Mouse (Mus musculus) testis, postnatal 14 days (tissue): Measurements from ENCODE around the gene AL732309.1.

Experiments used
- DNase-seq: peaks from one replicate; pipeline ENCODE4 v3.0.0; 2021; ENCODE audit warnings: low spot score

AL732309.1 gene

GRCm38 (mm10) chr2:25213266-25213865 lies 33.3 kb downstream of the AL732309.1 start:
- DNase-seq, result no peak

DNA sequence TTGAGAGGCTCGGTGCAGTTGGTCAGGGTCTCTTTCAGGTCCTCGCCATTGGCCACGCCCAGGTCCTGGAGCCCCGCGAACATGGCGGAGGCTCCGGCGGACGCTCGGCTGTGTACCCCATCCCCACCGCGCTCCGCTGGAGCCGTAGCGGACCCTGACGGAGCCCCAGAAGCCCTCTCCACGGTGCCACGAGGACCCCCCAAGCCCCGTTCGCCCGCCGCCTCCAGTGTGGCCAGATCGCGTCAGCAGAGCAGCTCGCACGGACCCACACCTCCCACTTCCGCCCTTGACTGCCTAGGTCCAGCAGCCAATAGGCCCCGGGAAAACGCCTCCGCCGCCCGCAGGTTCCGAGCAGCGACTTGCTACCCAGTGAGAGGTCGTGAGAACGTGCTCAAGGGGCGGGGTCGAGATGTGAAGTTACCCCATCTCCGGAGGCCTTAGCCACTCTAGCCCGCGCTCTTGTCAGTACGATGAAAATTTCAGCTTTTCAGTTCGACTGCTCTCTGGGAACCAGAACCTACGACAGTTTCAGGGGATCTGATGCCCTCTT lies 35.5 kb downstream of the AL732309.1 start, which contains the start of gene Nelfb:
Nelfb (minus strand) TSS at position 369 of the 550 bp plus-strand sequence.
- DNase-seq, result peak; percentile 92

DNA sequence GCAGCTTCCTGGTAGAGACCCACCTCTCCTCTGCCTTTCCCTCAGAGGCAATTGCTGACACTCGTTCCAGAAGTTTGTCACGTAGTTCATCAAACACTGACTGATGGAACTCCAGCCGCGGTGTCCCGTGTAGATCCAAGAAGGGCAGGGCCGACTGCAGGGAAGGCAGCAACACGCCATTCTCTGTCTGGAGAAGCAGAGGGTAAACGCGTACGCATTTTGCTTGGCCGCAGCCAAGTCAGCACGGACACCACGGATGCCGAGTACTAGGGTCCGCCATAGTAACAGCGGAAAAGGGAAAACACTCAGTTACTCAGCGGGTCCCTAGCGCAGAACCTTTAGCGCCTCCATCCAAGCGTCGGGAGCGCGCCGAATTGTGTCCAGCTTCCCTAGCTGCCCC lies 36.0 kb downstream of the AL732309.1 start:
- no peak for DNase-seq

GRCm38 (mm10) chr2:25207593-25207992 lies 39.1 kb downstream of the AL732309.1 start:
- no peak for DNase-seq

DNA sequence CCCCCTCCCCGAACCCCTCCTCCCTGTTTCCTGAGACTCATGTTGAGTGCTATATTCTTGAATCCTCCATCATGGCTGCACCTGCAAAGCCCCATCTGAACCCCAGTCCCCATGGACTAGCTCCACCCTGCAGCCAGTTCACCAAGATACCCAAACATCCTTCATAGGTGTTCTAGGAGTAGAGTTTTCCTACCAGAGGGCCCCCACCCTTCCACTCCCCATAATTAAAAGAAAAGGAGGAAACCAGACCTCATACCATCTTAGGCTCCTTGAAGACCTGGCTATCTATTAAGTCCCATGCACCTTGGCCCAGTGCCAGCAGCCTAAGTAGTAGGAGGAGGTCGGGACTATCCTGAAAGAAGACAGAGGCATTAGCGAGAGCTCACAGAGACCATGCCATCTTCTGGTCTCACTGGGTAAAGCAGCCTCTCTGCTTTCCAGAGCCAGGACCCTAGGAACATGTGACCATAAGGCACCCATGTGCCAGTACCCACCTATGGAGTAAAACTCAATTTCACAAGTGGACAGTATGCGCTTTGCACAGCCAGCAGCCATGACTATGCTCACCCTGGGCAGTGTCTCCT lies 42.9 kb downstream of the AL732309.1 start:
- no peak for DNase-seq

GRCm38 (mm10) chr2:25200631-25201030 lies 46.0 kb downstream of the AL732309.1 start:
- no peak for DNase-seq

GRCm38 (mm10) chr2:25197946-25198345 lies 48.7 kb downstream of the AL732309.1 start:
- no peak for DNase-seq

DNA sequence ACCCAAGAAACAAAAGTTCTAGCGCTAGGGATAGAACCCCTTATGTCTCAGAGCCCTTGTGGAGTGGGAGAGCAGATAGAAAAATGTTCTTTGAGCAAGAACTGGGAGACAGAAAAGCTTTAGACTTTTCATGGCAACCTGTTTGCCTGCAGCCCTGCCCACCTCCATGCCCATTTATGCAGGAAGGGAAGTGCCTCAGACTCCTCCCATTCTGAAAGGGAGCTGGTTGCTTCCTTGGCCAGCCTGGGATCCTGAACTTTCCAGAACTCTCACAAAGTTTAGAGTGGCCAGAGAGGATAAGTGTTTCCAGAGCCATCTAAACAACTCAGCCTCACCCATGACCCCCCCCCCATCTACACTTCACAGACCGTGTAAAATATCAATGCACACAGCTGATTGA lies 49.5 kb downstream of the AL732309.1 start:
- DNase-seq, result no peak

DNA sequence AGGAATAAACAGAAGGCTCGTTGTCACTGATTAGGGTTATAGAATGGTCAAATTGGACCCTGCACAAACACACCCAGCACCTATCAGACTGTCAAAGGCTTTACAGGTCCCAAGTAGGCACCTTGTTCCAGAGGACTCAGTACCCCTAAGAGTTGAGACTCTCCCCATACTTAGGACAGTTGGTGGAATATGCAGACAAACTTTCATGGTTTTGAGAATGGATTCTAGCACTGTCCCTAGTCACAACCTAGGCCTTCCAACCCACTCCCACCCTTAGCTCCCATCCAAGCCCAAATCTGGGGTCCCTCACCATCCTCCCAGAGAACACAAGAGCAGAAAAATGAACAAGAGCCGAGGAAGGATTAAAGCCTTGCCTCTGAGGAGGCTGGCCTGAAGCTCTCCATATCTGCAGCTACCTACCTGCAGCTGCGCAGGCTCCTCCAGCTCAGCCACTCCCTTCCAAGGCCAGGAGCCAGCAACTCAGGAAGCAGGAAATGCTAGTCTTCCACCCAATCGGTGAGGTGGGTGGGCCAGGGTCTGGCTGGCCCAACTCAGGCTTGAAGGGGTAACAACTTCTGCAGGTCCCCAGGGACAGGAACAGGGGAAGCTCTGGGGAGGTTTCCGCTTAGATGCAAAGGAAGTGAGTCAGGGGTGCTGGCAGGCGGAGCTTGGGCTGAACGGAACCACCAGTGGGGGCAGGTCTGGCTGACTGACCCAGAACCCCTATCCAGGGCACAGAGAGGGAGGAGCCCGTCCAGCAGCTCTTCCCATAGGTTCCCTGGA lies 50.3 kb downstream of the AL732309.1 start, which contains the start of gene Tor4a:
Tor4a (minus strand) TSS at position 715 of the 783 bp plus-strand sequence.
- peak; percentile 75 for DNase-seq

- no peak for DNase-seq
These were observed 51.2 kb downstream of the AL732309.1 start for GRCm38 (mm10) chr2:25195211-25196156.
